Mouse (Mus musculus): Measurements from ENCODE around the gene Kctd18. TPM values are rescaled to one million over a fixed set of nuclear protein-coding genes. Genes with fewer than 3 reads are reported as not detected.

Gene Kctd18
- polyA plus RNA-seq, 1 experiment from 2014 or later, result 12.5 TPM

DNA sequence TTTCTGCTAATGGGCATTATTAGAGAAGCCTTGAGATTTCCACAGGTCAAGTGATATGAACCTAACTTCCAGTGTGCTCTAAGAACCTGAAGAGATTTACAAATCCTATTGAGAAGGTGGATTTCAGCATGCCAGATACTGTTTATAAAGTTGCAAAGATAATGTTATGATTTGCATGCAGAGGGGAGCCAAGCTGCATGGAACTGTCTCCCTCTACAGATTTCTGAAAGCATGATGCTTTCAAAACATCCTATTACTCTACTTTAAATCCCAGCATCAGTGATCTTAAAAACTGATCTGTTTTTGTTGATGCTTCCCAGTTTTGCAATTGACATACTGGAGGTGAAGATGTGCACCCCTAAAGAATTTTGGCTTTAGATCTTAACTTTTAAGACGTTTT is 84.5 kb downstream of the Kctd18 start:
- Histone ChIP-seq H3K27ac (no peak overlapping the region), H3K4me3 (no peak overlapping the region), H3K4me1 (no peaks in the 10 kb centered on the region), H3K36me3 (0 out of 2 replicates have a peak, but pooled peaks cover 4% of the 10 kb centered on the region), H3K9me3 (no peaks in the 10 kb centered on the region), H3K27me3 (ENCODE audit: insufficient read depth, poor library complexity, severe bottlenecking) (no peaks in the 10 kb centered on the region)
- DNase-seq (ENCODE audit: low spot score), result no peak
- WGBS, result 55% methylated on average over 1 of the region's 1 CpGs

GRCm38 (mm10) chr1:57918567-57918966 is 100.2 kb downstream of the Kctd18 start:
- DNase-seq (ENCODE audit: low spot score), result no peak
- H3K27me3 ChIP-seq (ENCODE audit: insufficient read depth, poor library complexity, severe bottlenecking), result no peaks in the 10 kb centered on the region
- H3K9me3 ChIP-seq, result no peaks in the 10 kb centered on the region
- H3K27ac ChIP-seq, result no peak overlapping the region
- H3K4me1 ChIP-seq, result no peaks in the 10 kb centered on the region
- no peaks in the 10 kb centered on the region for H3K36me3 ChIP-seq
- WGBS, result 79% methylated on average over 4 of the region's 4 CpGs
- no peak overlapping the region for H3K4me3 ChIP-seq

- WGBS, result 88% methylated on average over 5 of the region's 5 CpGs
Observed at GRCm38 (mm10) chr1:57917342-57917741, 101.4 kb downstream of the Kctd18 start.

DNA sequence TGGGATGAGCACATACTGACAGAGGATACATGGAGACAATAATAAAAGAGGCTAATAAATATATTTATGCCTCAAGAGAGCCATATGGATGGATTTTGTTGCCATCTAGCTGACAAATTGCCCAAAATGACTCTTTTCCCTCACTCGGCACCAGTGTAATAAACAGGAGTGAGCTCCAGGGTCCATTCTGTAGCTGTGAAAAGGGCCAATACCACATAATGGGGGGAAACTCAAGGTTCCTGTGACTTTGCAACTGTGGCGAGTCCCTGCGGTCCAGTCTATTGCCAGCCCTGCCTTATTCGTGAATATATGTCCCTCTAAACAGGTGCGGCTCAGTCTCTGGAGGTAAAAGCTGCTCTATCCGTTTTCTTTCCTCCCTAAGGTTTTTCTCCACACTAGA is 107.2 kb downstream of the Kctd18 start:
- H3K27ac ChIP-seq, result no peak overlapping the region
- no peaks in the 10 kb centered on the region for H3K9me3 ChIP-seq
- no peaks in the 10 kb centered on the region for H3K36me3 ChIP-seq
- 85% methylated on average over 6 of the region's 6 CpGs for WGBS
- H3K4me3 ChIP-seq, result no peak overlapping the region
- DNase-seq (ENCODE audit: low spot score), result no peak
- no peaks in the 10 kb centered on the region for H3K4me1 ChIP-seq
- no peaks in the 10 kb centered on the region for H3K27me3 ChIP-seq (ENCODE audit: insufficient read depth, poor library complexity, severe bottlenecking)

More at GRCm38 (mm10) chr1:57917342-57917741, 101.4 kb downstream of the Kctd18 start:
- H3K4me1 ChIP-seq, result no peaks in the 10 kb centered on the region
- no peaks in the 10 kb centered on the region for H3K27me3 ChIP-seq (ENCODE audit: insufficient read depth, poor library complexity, severe bottlenecking)
- H3K27ac ChIP-seq, result no peak overlapping the region
- no peaks in the 10 kb centered on the region for H3K36me3 ChIP-seq
- no peak overlapping the region for H3K4me3 ChIP-seq
- no peak for DNase-seq (ENCODE audit: low spot score)
- H3K9me3 ChIP-seq, result no peaks in the 10 kb centered on the region

- Histone ChIP-seq H3K4me3 (no peak overlapping the region), H3K9me3 (no peaks in the 10 kb centered on the region), H3K27me3 (ENCODE audit: insufficient read depth, poor library complexity, severe bottlenecking) (no peaks in the 10 kb centered on the region), H3K27ac (no peak overlapping the region), H3K4me1 (peaks cover 11% of the 10 kb centered on the region; the same call in 1 of the 2 replicates), H3K36me3 (peaks cover 8% of the 10 kb centered on the region; the same call in 1 of the 2 replicates)
- no peak for DNase-seq (ENCODE audit: low spot score)
Observed at GRCm38 (mm10) chr1:57906312-57906711, 112.4 kb downstream of the Kctd18 start.

- Histone ChIP-seq H3K36me3 (peaks cover 8% of the 10 kb centered on the region; the same call in 1 of the 2 replicates), H3K4me1 (peaks cover 11% of the 10 kb centered on the region; the same call in 1 of the 2 replicates), H3K9me3 (no peaks in the 10 kb centered on the region), H3K27ac (no peak overlapping the region), H3K4me3 (no peak overlapping the region), H3K27me3 (ENCODE audit: insufficient read depth, poor library complexity, severe bottlenecking) (no peaks in the 10 kb centered on the region)
- no peak for DNase-seq (ENCODE audit: low spot score)
- 76% methylated on average over 3 of the region's 3 CpGs for WGBS
Observed at GRCm38 (mm10) chr1:57905912-57906311, 112.8 kb downstream of the Kctd18 start.

Other genes starting within 250 kb of the Kctd18 start
- 31.3 and 34.3 TPM in 2 replicates for gene Spats2l, start 244.8 kb downstream of the Kctd18 start, polyA plus RNA-seq (2016; fragmentation: Nextera tagmentation; extraction: Ambion mirVana)
- gene Sgo2a, start 23.0 kb downstream of the Kctd18 start, polyA plus RNA-seq (2016; fragmentation: Nextera tagmentation; extraction: Ambion mirVana), result 18.0 and 18.4 TPM in 2 replicates
- 0.33 and 0.64 TPM in 2 replicates for gene Aox1, start 11.0 kb upstream of the Kctd18 start, polyA plus RNA-seq (2016; fragmentation: Nextera tagmentation; extraction: Ambion mirVana)
- 0.04 TPM in 1 of 2 replicates, not detected in the other for gene Aox3, start 94.2 kb upstream of the Kctd18 start, polyA plus RNA-seq (2016; fragmentation: Nextera tagmentation; extraction: Ambion mirVana)
- 1.1 and 2.7 TPM in 2 replicates for gene Aox4, start 191.4 kb upstream of the Kctd18 start, polyA plus RNA-seq (2016; fragmentation: Nextera tagmentation; extraction: Ambion mirVana)